Mouse (Mus musculus) skeletal muscle tissue, postnatal 0 days (tissue): Measurements from ENCODE around the gene Gpsm3. TPM values are rescaled to one million over a fixed set of nuclear protein-coding genes. Genes with fewer than 3 reads are reported as not detected.

Experiments
- polyA plus RNA-seq: library from polyadenylated mRNA; unstranded; fragments of >200 nt; fragmentation: Nextera tagmentation; extraction: Ambion mirVana; gene quantifications from 2 replicates; pipeline ENCODE4 v1.2.1, GENCODE M21; 2015

Gene Gpsm3
- polyA plus RNA-seq, result 8.5 and 8.6 TPM in 2 replicates

GRCm38 (mm10) chr17:34589681-34590101, at the start of gene Gpsm3:
Gene Gpsm3 (plus strand): TSS chr17:34589806.

GRCm38 (mm10) chr17:34564003-34564421, 25.6 kb upstream of the Gpsm3 start, which contains the start of gene Notch4:
Gene Notch4 (plus strand): TSS chr17:34564268.

GRCm38 (mm10) chr17:34591029-34591993, 1.7 kb downstream of the Gpsm3 start, which contains the start of gene Pbx2:
Gene Pbx2 (plus strand): TSS chr17:34591266.

GRCm38 (mm10) chr17:34597566-34598095, 8.0 kb downstream of the Gpsm3 start, which contains the start of gene Ager:
Gene Ager (plus strand): TSS chr17:34597862.

GRCm38 (mm10) chr17:34603375-34604060, 13.9 kb downstream of the Gpsm3 start, which contains the start of gene Rnf5:
Gene Rnf5 (minus strand): TSS chr17:34603690.

GRCm38 (mm10) chr17:34604061-34604508, 14.5 kb downstream of the Gpsm3 start, which contains the start of gene Agpat1:
Gene Agpat1 (plus strand): TSS chr17:34604262.

GRCm38 (mm10) chr17:34615871-34616270, 26.3 kb downstream of the Gpsm3 start, which contains the start of gene Egfl8:
Gene Egfl8 (minus strand): TSS chr17:34615971.

GRCm38 (mm10) chr17:34627943-34628643, 38.5 kb downstream of the Gpsm3 start, which contains the start of gene Ppt2:
Gene Ppt2 (minus strand): TSS chr17:34628510.

GRCm38 (mm10) chr17:34629221-34629751, 39.7 kb downstream of the Gpsm3 start, which contains the start of gene Prrt1:
Gene Prrt1 (plus strand): TSS chr17:34629533.

Other genes starting within 250 kb of the Gpsm3 start
- 0.18 and 0.24 TPM in 2 replicates for gene Btnl2, start 235.0 kb upstream of the Gpsm3 start, polyA plus RNA-seq
- not detected in 2 replicates for gene Btnl1, start 212.7 kb upstream of the Gpsm3 start, polyA plus RNA-seq
- gene BC051142, start 191.0 kb upstream of the Gpsm3 start, polyA plus RNA-seq, result 0.51 and 0.82 TPM in 2 replicates
- gene Btnl4, start 112.5 kb upstream of the Gpsm3 start, polyA plus RNA-seq, result not detected in 2 replicates
- not detected in 2 replicates for gene Btnl6, start 72.5 kb upstream of the Gpsm3 start, polyA plus RNA-seq
- 3.6 and 4.2 TPM in 2 replicates for gene Notch4, start 25.5 kb upstream of the Gpsm3 start, polyA plus RNA-seq
- 5.9 and 6.4 TPM in 2 replicates for gene Pbx2, start 1.5 kb downstream of the Gpsm3 start, polyA plus RNA-seq
- gene Ager, start 8.1 kb downstream of the Gpsm3 start, polyA plus RNA-seq, result 1.1 and 1.2 TPM in 2 replicates
- gene Rnf5, start 13.9 kb downstream of the Gpsm3 start, polyA plus RNA-seq, result 41.4 and 51.6 TPM in 2 replicates
- gene Agpat1, start 14.5 kb downstream of the Gpsm3 start, polyA plus RNA-seq, result 27.7 and 30.6 TPM in 2 replicates
- 16.9 and 21.7 TPM in 2 replicates for gene Egfl8, start 26.2 kb downstream of the Gpsm3 start, polyA plus RNA-seq
- 24.2 and 24.7 TPM in 2 replicates for gene Ppt2, start 38.7 kb downstream of the Gpsm3 start, polyA plus RNA-seq
- 0.08 and 0.19 TPM in 2 replicates for gene Prrt1, start 39.7 kb downstream of the Gpsm3 start, polyA plus RNA-seq
- gene Fkbpl, start 55.0 kb downstream of the Gpsm3 start, polyA plus RNA-seq, result 10.5 and 13.4 TPM in 2 replicates
- gene Atf6b, start 57.3 kb downstream of the Gpsm3 start, polyA plus RNA-seq, result 16.5 and 20.5 TPM in 2 replicates
- 15.2 and 16.9 TPM in 2 replicates for gene Tnxb, start 80.7 kb downstream of the Gpsm3 start, polyA plus RNA-seq
- gene C4b, start 154.1 kb downstream of the Gpsm3 start, polyA plus RNA-seq, result 0.82 and 3.6 TPM in 2 replicates
- gene Cyp21a1, start 214.8 kb downstream of the Gpsm3 start, polyA plus RNA-seq, result not detected in 2 replicates
- gene Stk19, start 247.1 kb downstream of the Gpsm3 start, polyA plus RNA-seq, result 11.6 and 15.6 TPM in 2 replicates
- 21.0 and 22.2 TPM in 2 replicates for gene Dxo, start 247.2 kb downstream of the Gpsm3 start, polyA plus RNA-seq